Mouse (Mus musculus): ENCODE measurements around the gene Gm13199. TPM values are rescaled to one million over a fixed set of nuclear protein-coding genes. Genes with fewer than 3 reads are reported as not detected.
A peak's percentile ranks its signal among the peaks of the same experiment; 100 is the strongest.

Gene Gm13199
- polyA plus RNA-seq, 1 experiment from 2014 or later = 1.8 TPM

DNA sequence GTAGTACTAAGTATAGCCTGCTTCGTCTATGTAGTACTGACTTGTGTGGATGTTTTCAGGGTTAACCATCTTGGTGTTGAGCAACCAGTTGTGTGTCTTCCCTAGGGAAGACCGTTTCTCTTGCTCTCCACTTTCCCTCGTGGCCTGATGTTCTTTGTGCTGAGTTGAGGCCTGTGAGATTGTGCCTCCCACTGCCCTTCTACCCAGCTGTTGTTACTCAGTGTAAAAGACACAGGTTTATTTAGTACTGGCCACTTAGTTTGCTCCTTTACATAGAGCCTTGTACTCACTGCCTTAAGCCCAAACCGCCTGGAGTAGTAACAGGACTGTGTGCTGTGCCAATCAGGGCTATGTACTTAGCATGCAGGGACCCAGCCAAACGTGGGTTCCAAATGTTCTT, 10.9 kb downstream of the Gm13199 start:
- no peaks in the 10 kb centered on the region for H3K9me3 ChIP-seq (replicated peaks)

DNA sequence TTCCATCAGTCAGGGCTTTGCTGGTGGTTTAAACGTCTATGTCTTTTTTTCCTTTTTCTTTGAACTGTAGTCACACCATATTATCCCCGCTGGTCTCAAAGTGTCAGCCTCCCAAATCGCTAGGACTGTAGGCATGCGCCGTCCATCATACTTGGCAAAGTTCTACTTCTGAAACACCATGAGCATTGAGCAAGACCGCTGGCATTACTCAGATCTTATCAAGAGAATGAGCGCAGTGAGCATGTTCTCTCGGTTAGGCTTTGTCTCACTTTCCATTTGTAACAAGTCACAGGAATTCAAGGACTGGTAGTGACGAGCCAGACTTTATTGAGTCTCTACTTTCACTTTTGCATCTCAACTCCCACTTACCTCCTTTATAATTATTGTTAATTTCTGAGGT, 11.6 kb downstream of the Gm13199 start:
- no peaks in the 10 kb centered on the region for H3K27me3 ChIP-seq (replicated peaks)
- no peak overlapping the region for H3K9ac ChIP-seq (replicated peaks)
- no peaks in the 10 kb centered on the region for H3K9me3 ChIP-seq (replicated peaks)
- peaks cover 8% of the 10 kb centered on the region for H3K4me1 ChIP-seq
- no peak overlapping the region for H3K4me2 ChIP-seq
- WGBS = 96% methylated on average over 9 of the region's 9 CpGs
- H3K27ac ChIP-seq (replicated peaks) = no peak overlapping the region
- ATAC-seq (ENCODE audit: low FRiP score) = no peak
- H3K36me3 ChIP-seq = peaks cover 12% of the 10 kb centered on the region; the same call in 1 of the 2 replicates
- H3K4me3 ChIP-seq (replicated peaks) = no peak overlapping the region

More for the DNA sequence above, 10.9 kb downstream of the Gm13199 start:
- Histone ChIP-seq H3K9ac (replicated peaks) (no peak overlapping the region), H3K4me2 (no peak overlapping the region), H3K27ac (replicated peaks) (no peak overlapping the region), H3K27me3 (replicated peaks) (no peaks in the 10 kb centered on the region), H3K4me3 (replicated peaks) (no peak overlapping the region), H3K36me3 (peaks cover 13% of the 10 kb centered on the region), H3K4me1 (peaks cover 1% of the 10 kb centered on the region; the same call in 1 of the 2 replicates)
- WGBS = 92% methylated on average over 5 of the region's 5 CpGs
- no peak for ATAC-seq (ENCODE audit: low FRiP score)

- H3K9me3 ChIP-seq (replicated peaks) = no peaks in the 10 kb centered on the region
- H3K4me2 ChIP-seq = peak overlapping the region; percentile 68
- no peaks in the 10 kb centered on the region for H3K27me3 ChIP-seq (replicated peaks)
- no peak for ATAC-seq (ENCODE audit: low FRiP score)
- peak overlapping the region; percentile 76 for H3K9ac ChIP-seq (replicated peaks)
- H3K4me3 ChIP-seq (replicated peaks) = peak overlapping the region; percentile 75
- H3K4me1 ChIP-seq = peaks cover 21% of the 10 kb centered on the region
- peaks cover 15% of the 10 kb centered on the region for H3K36me3 ChIP-seq
- H3K27ac ChIP-seq (replicated peaks) = peak overlapping the region; percentile 95
- 39% methylated on average over 4 of the region's 4 CpGs for WGBS
Measured at GRCm38 (mm10) chr2:5845826-5846225, 16.9 kb downstream of the Gm13199 start.

- Histone ChIP-seq H3K27me3 (replicated peaks) (no peaks in the 10 kb centered on the region), H3K4me2 (peak within 1 kb of the TSS; percentile 68), H3K36me3 (peaks cover 22% of the 10 kb centered on the region), H3K27ac (replicated peaks) (peak within 1 kb of the TSS; percentile 95), H3K4me1 (peaks cover 21% of the 10 kb centered on the region), H3K4me3 (replicated peaks) (peak within 1 kb of the TSS; percentile 75), H3K9me3 (replicated peaks) (no peaks in the 10 kb centered on the region), H3K9ac (replicated peaks) (peak within 1 kb of the TSS; percentile 76)
- under 1% methylated on average over 53 of the region's 53 CpGs for WGBS
- ATAC-seq (ENCODE audit: low FRiP score) = peak; percentile 98
Measured at GRCm38 (mm10) chr2:5844873-5845631, 17.7 kb downstream of the Gm13199 start, which contains the start of the genes Nudt5 and Cdc123. Nudt5 (plus strand) TSS chr2:5845019. Cdc123 (minus strand) TSS chr2:5845164.

DNA sequence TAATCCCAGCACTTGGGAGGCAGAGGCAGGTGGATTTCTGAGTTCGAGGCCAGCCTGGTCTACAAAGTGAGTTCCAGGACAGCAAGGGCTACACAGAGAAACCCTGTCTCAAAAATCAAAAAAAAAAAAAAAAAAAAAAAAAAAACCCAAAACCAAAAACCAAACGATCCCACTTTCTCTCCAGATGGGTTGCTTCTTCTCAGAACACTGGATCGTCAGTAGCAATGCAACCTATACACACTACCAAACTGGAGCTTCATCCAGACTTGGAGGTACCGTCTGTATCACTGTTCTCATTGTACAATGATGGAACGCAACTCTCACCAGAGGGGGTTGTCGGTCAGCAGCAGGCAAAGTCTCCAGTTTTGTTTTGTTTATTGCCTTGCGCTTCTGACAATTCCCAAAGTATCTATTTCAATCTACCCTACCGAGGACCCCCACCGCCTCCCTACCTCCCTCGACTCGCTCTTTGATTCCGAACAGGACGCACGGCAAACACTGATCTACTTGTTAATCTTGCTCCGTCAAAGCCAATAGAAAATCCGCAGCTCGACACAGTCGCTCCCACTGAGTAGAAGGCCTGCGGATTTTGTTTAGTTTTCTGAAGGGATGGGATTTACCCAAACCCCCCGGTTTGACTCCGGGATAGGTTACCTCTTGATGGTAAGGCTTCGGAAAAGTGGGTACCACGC, 18.4 kb downstream of the Gm13199 start:
- H3K4me1 ChIP-seq = peaks cover 21% of the 10 kb centered on the region
- peak overlapping the region; percentile 68 for H3K4me2 ChIP-seq
- H3K9ac ChIP-seq (replicated peaks) = peak overlapping the region; percentile 76
- no peaks in the 10 kb centered on the region for H3K27me3 ChIP-seq (replicated peaks)
- peak overlapping the region; percentile 75 for H3K4me3 ChIP-seq (replicated peaks)
- ATAC-seq (ENCODE audit: low FRiP score) = peak; percentile 51
- H3K27ac ChIP-seq (replicated peaks) = peak overlapping the region; percentile 95
- 3% methylated on average over 23 of the region's 23 CpGs for WGBS
- no peaks in the 10 kb centered on the region for H3K9me3 ChIP-seq (replicated peaks)
- peaks cover 30% of the 10 kb centered on the region for H3K36me3 ChIP-seq

- no peak overlapping the region for H3K9ac ChIP-seq (replicated peaks)
- ATAC-seq (ENCODE audit: low FRiP score) = no peak
- H3K27me3 ChIP-seq (replicated peaks) = no peaks in the 10 kb centered on the region
- H3K4me2 ChIP-seq = no peak overlapping the region
- H3K4me1 ChIP-seq = peaks cover 10% of the 10 kb centered on the region
- H3K27ac ChIP-seq (replicated peaks) = no peak overlapping the region
- WGBS = 97% methylated on average over 11 of the region's 11 CpGs
- H3K36me3 ChIP-seq = peaks cover 46% of the 10 kb centered on the region
- no peak overlapping the region for H3K4me3 ChIP-seq (replicated peaks)
- no peaks in the 10 kb centered on the region for H3K9me3 ChIP-seq (replicated peaks)
Measured at GRCm38 (mm10) chr2:5840815-5841214, 21.9 kb downstream of the Gm13199 start.

- Histone ChIP-seq H3K9ac (replicated peaks) (no peak overlapping the region), H3K9me3 (replicated peaks) (no peaks in the 10 kb centered on the region), H3K27me3 (replicated peaks) (no peaks in the 10 kb centered on the region), H3K4me2 (no peak overlapping the region), H3K4me3 (replicated peaks) (no peak overlapping the region), H3K27ac (replicated peaks) (no peak overlapping the region), H3K36me3 (peaks cover 44% of the 10 kb centered on the region), H3K4me1 (no peaks in the 10 kb centered on the region)
- no peak for ATAC-seq (ENCODE audit: low FRiP score)
- 94% methylated on average over 5 of the region's 5 CpGs for WGBS
Measured at GRCm38 (mm10) chr2:5825265-5825913, 37.3 kb downstream of the Gm13199 start.

DNA sequence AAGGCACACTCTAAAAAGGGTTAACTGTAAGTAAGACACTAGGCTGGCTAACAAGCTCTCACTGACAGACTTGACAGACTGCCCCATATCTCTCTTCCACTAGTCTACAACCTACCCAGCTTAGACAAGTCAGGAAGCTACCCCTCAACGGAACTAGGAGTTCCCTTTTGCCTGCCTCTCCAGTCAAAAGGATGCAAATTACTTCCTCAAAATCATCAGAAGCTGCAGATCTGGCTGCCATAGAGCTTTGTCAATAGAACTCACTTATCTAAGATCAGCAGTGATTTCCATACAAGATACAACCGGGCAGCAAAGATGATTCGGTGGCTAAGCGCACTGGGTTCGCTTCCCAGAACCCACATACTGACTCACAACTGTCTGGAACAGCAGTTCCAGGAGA, 38.0 kb downstream of the Gm13199 start:
- Histone ChIP-seq H3K36me3 (peaks cover 46% of the 10 kb centered on the region), H3K9ac (replicated peaks) (no peak overlapping the region), H3K27ac (replicated peaks) (no peak overlapping the region), H3K4me1 (no peaks in the 10 kb centered on the region), H3K4me3 (replicated peaks) (no peak overlapping the region), H3K4me2 (no peak overlapping the region), H3K9me3 (replicated peaks) (no peaks in the 10 kb centered on the region), H3K27me3 (replicated peaks) (no peaks in the 10 kb centered on the region)
- ATAC-seq (ENCODE audit: low FRiP score) = no peak
- 89% methylated on average over 5 of the region's 5 CpGs for WGBS

- Histone ChIP-seq H3K9me3 (replicated peaks) (no peaks in the 10 kb centered on the region), H3K9ac (replicated peaks) (no peak overlapping the region), H3K27me3 (replicated peaks) (no peaks in the 10 kb centered on the region), H3K4me2 (no peak overlapping the region), H3K4me1 (no peaks in the 10 kb centered on the region), H3K27ac (replicated peaks) (no peak overlapping the region), H3K36me3 (peaks cover 50% of the 10 kb centered on the region), H3K4me3 (replicated peaks) (no peak overlapping the region)
- ATAC-seq (ENCODE audit: low FRiP score) = no peak
- 14% methylated on average over 1 of the region's 1 CpGs for WGBS
Measured at GRCm38 (mm10) chr2:5824213-5824612, 38.5 kb downstream of the Gm13199 start.

- Histone ChIP-seq H3K36me3 (peaks cover 59% of the 10 kb centered on the region), H3K27ac (replicated peaks) (no peak overlapping the region), H3K9ac (replicated peaks) (no peak overlapping the region), H3K4me2 (no peak overlapping the region), H3K27me3 (replicated peaks) (no peaks in the 10 kb centered on the region), H3K4me3 (replicated peaks) (no peak overlapping the region), H3K4me1 (no peaks in the 10 kb centered on the region), H3K9me3 (replicated peaks) (no peaks in the 10 kb centered on the region)
- ATAC-seq (ENCODE audit: low FRiP score) = no peak
- WGBS = 95% methylated on average over 6 of the region's 6 CpGs
Measured at GRCm38 (mm10) chr2:5822449-5822848, 40.3 kb downstream of the Gm13199 start.

- H3K36me3 ChIP-seq = peaks cover 59% of the 10 kb centered on the region
- H3K4me3 ChIP-seq (replicated peaks) = no peak overlapping the region
- H3K9me3 ChIP-seq (replicated peaks) = no peaks in the 10 kb centered on the region
- H3K4me2 ChIP-seq = no peak overlapping the region
- no peak for ATAC-seq (ENCODE audit: low FRiP score)
- WGBS = 90% methylated on average over 10 of the region's 10 CpGs
- no peak overlapping the region for H3K9ac ChIP-seq (replicated peaks)
- H3K27me3 ChIP-seq (replicated peaks) = no peaks in the 10 kb centered on the region
- no peak overlapping the region for H3K27ac ChIP-seq (replicated peaks)
- no peaks in the 10 kb centered on the region for H3K4me1 ChIP-seq
Measured at GRCm38 (mm10) chr2:5821264-5821663, 41.5 kb downstream of the Gm13199 start.
